Mouse (Mus musculus): ENCODE results near the gene Zfp652. TPM values are rescaled to one million over a fixed set of nuclear protein-coding genes. Genes with fewer than 3 reads are reported as not detected.

Gene Zfp652
- polyA plus RNA-seq, 1 experiment, result 30.1 TPM

DNA sequence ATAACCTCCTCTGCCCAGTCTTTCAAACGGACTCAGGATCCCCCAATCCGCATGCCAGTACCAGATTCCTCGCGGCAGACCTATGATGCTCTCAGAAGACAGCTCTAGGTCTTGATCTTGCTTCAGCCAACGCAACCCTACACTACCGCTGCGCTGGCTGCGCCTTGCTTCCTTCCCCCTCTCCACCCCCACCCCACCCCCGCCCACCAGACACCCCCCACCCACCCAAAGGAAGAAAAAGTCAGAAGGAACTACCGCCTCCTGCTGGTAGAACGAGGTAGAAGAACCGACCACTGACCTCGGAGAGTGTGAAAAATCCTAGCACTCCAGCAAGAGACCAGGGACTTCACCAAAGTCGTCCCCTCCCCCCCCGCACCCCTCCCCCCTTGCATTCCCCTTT is 119.2 kb downstream of the Zfp652 start:
- Histone ChIP-seq H3K4me1 (ENCODE audit: control insufficient read depth, insufficient read depth, low read length) (peaks cover 26% of the 10 kb centered on the region), H3K4me3 (replicated peaks; ENCODE audit: insufficient read depth, low read depth, low read length) (no peak overlapping the region), H3K27me3 (ENCODE audit: control insufficient read depth, insufficient read depth, low read length) (no peaks in the 10 kb centered on the region), H3K27ac (ENCODE audit: insufficient read depth, low read length) (no peak overlapping the region)
- TF ChIP-seq POLR2A (IDR thresholded peaks at IDR 0.05; ENCODE audit: borderline replicate concordance, insufficient read depth, low read length) (no peak), CTCF (IDR thresholded peaks at IDR 0.05; ENCODE audit: borderline replicate concordance, insufficient read depth, low read depth, low read length) (no peak)
- WGBS, result 56% methylated on average over 15 of the region's 15 CpGs
- DNase-seq, result no peak

DNA sequence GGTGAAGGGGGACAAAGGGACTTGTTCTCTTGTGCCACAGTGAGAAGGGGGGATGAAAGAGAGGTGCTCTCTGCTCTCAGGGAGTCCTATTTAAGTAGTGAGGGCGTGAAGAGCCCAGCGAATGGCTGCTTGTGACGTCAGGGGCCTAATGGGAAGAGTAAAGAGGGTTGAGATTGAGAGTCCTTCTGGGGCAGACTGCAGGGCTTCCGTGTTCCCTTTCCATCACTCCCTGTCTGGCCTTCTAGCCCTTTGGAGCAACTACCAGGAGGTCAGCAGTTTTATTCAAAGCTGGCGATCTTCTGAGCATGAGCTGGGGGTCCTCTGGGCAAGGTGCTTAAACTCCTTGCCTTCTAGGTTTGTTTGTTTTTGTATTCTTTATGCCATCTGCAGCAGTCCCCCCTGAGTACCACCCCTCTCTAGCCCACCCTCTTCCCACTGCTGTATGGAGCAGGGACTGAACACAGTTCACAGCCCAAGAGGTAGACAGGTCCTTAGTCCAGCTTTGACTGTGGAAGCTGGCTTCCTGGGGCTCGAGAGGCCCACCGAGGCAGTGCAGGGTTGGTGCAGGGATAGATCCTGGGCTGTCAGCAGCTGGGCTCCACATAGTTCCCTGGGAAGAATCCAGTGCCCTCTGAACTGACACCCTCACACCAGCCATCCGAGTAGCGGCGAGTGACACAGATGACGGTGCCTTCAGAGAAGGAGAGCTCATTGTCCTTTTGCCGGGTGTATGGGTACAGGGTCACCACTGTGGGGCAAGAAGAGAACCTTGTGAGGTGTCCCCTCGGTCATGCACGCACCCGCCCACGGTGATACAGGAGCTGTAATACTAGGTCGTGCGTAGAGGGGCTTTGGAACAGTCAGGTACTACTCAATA is 119.9 kb downstream of the Zfp652 start:
- DNase-seq, result no peak
- WGBS, result 59% methylated on average over 18 of the region's 18 CpGs
- Histone ChIP-seq H3K27me3 (ENCODE audit: control insufficient read depth, insufficient read depth, low read length) (no peaks in the 10 kb centered on the region), H3K4me3 (replicated peaks; ENCODE audit: insufficient read depth, low read depth, low read length) (no peak overlapping the region), H3K4me1 (ENCODE audit: control insufficient read depth, insufficient read depth, low read length) (peaks cover 34% of the 10 kb centered on the region), H3K27ac (ENCODE audit: insufficient read depth, low read length) (no peak overlapping the region)
- TF ChIP-seq POLR2A (IDR thresholded peaks at IDR 0.05; ENCODE audit: borderline replicate concordance, insufficient read depth, low read length) (no peak), CTCF (IDR thresholded peaks at IDR 0.05; ENCODE audit: borderline replicate concordance, insufficient read depth, low read depth, low read length) (no peak)

DNA sequence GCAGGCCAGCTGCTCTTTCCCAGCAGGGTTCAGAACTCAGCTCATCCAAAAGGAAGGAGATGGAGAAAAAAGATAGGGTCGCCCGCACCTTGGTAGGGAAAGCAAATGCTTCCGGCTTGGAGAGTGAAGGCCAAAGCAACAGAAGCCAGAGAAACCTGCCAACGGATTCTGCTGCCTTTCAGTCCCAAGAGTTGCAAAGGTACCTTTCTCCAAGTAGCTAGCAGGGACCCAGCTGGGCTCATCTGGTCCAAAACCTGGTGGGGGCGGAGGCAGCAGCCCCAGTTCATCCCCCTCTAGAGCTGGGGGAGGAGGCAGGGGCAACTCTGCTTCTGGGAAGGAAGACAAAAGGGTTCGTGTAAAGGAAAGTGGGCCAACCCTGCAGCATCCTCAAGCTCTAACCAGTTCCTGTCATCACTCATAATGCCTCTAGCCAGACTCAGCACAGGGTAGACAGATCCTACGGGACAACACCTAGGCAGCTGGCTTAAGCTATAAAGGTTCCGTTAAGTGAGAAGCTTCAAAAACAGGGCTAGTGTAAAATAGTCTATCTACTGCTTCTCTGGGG is 120.6 kb downstream of the Zfp652 start:
- Histone ChIP-seq H3K4me1 (ENCODE audit: control insufficient read depth, insufficient read depth, low read length) (peaks cover 36% of the 10 kb centered on the region), H3K27me3 (ENCODE audit: control insufficient read depth, insufficient read depth, low read length) (no peaks in the 10 kb centered on the region), H3K27ac (ENCODE audit: insufficient read depth, low read length) (no peak overlapping the region), H3K4me3 (replicated peaks; ENCODE audit: insufficient read depth, low read depth, low read length) (no peak overlapping the region)
- no peak for DNase-seq
- TF ChIP-seq CTCF (IDR thresholded peaks at IDR 0.05; ENCODE audit: borderline replicate concordance, insufficient read depth, low read depth, low read length) (no peak), POLR2A (IDR thresholded peaks at IDR 0.05; ENCODE audit: borderline replicate concordance, insufficient read depth, low read length) (no peak)
- 28% methylated on average over 8 of the region's 8 CpGs for WGBS

DNA sequence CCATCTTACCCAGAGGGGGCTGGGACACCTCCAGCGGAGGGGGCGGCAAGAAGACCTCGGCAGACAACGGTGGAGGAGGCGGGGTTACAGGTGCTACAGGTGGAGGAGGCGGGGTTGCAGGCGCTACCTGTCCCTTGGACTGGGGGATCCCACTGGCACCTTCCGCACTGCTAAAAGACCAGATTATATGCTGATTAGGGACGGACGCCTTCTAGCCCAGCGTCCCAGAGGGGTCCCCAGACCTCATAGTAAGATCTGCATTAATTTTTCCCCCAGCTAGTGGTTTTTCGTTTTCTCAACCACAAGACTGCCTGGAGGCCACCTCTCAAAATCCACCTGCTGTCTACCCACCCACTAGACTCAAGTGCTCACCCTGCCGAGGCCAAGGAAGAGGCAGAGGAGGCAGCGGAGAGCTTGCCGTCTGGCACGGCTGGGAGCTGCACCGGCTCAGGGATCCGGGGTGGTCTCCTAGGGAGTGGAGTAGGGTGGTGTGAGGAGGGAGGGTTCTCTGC is 121.2 kb downstream of the Zfp652 start:
- Histone ChIP-seq H3K4me3 (replicated peaks; ENCODE audit: insufficient read depth, low read depth, low read length) (no peak overlapping the region), H3K27ac (ENCODE audit: insufficient read depth, low read length) (no peak overlapping the region), H3K4me1 (ENCODE audit: control insufficient read depth, insufficient read depth, low read length) (peaks cover 36% of the 10 kb centered on the region), H3K27me3 (ENCODE audit: control insufficient read depth, insufficient read depth, low read length) (no peaks in the 10 kb centered on the region)
- DNase-seq, result no peak
- WGBS, result 27% methylated on average over 18 of the region's 18 CpGs
- TF ChIP-seq CTCF (IDR thresholded peaks at IDR 0.05; ENCODE audit: borderline replicate concordance, insufficient read depth, low read depth, low read length) (no peak), POLR2A (IDR thresholded peaks at IDR 0.05; ENCODE audit: borderline replicate concordance, insufficient read depth, low read length) (no peak)

DNA sequence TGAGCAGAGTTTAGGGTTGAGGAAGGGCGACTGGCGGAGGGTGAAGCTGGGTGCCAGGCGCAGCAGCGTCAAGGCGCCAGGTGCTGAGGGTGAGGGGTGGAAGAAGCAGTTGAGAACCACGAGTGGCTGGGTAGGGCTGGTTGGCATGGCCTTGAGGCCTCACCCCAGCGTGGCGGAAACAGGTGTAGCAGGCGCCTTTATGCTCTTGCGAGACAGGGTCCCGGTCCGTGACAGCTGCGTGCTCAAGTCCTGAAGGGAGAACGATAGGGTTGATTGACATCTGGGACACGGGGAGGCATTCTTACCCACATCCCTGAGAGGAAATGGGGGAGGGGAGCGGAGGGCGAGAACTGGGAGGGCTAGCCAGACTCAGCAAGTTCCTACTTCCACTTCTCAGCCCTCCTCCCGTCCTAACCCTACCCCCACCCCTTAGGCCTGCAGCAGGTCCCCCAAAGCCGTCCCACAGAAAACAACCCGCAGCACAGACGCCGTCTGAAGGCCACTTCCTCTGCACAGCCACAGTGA is 121.7 kb downstream of the Zfp652 start:
- WGBS, result 24% methylated on average over 22 of the region's 22 CpGs
- Histone ChIP-seq H3K27ac (ENCODE audit: insufficient read depth, low read length) (no peak overlapping the region), H3K4me3 (replicated peaks; ENCODE audit: insufficient read depth, low read depth, low read length) (no peak overlapping the region), H3K27me3 (ENCODE audit: control insufficient read depth, insufficient read depth, low read length) (no peaks in the 10 kb centered on the region), H3K4me1 (ENCODE audit: control insufficient read depth, insufficient read depth, low read length) (peaks cover 36% of the 10 kb centered on the region)
- no peak for TF ChIP-seq CTCF (IDR thresholded peaks at IDR 0.05; ENCODE audit: borderline replicate concordance, insufficient read depth, low read depth, low read length)
- TF ChIP-seq POLR2A (IDR thresholded peaks at IDR 0.05; ENCODE audit: borderline replicate concordance, insufficient read depth, low read length), result no peak
- DNase-seq, result no peak

DNA sequence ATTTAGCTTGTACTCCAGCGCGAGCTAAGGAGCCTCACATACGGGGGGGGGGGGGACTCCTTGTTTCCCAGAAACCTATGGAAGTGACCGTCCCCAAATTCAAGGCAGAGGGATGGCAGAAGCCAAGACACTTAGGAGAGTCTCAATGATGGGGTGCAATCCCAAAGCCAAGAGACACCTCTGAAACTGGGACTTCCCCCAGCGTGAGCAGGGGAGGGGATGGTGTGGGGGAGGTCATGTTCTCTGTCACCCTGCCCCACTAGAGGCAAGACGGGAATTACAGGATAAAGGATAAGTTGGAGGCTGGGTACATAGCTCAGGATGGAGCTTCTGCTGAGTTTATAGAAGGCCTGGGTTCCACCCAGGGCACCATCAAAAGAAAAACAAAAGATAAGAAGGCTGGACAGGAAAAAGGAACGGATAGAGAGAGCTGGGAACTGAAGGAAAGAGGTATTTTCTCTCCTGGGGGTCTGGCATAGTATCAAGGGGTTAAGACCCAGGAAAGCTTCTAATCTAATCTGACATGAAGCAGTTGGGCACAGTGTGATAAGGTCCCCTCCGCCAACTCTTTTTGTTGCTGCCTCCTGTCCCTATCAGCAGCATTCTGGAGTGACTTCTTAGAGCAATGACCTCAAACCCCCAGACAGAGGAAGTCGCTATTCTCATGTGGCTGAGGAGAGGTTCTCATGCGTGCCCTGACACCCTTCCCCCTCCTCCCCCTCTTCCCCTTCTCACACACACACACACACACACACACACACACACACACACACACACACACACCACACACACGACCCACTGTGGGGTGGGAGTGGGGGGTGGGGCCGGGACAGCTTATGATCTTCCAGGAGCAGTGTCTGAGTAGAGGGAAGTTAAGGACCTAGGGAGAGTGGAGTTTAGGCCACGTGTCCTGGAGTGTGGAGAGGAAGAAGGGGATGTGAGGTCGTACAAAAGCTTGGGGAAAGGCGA is 122.6 kb downstream of the Zfp652 start:
- TF ChIP-seq CTCF (IDR thresholded peaks at IDR 0.05; ENCODE audit: borderline replicate concordance, insufficient read depth, low read depth, low read length) (no peak), POLR2A (IDR thresholded peaks at IDR 0.05; ENCODE audit: borderline replicate concordance, insufficient read depth, low read length) (no peak)
- peaks cover 36% of the 10 kb centered on the region for H3K4me1 ChIP-seq (ENCODE audit: control insufficient read depth, insufficient read depth, low read length)
- no peak overlapping the region for H3K27ac ChIP-seq (ENCODE audit: insufficient read depth, low read length)
- H3K4me3 ChIP-seq (replicated peaks; ENCODE audit: insufficient read depth, low read depth, low read length), result no peak overlapping the region
- no peaks in the 10 kb centered on the region for H3K27me3 ChIP-seq (ENCODE audit: control insufficient read depth, insufficient read depth, low read length)
- DNase-seq, result no peak
- whole genome bisulfite sequencing, result 53% methylated on average over 15 of the region's 15 CpGs

DNA sequence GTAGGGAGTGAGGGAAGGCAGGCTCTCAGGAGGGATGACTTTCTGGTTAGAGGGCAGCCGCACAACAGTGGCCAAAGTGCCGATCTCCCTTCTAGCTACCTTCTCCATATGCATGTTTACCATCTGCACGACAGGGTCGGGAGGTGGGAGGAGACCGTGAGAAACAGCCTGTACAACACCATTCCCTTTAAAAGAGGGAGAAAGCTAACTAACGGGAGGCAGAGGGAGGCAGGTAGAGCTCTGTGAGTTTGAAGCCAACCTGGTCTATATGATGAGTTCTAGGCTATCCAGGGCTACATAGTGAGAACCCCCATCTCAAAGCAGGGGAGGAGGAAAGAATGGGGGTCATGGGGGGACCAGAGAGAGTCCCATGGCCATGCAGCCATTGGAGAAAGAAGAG is 123.4 kb downstream of the Zfp652 start:
- Histone ChIP-seq H3K27ac (ENCODE audit: insufficient read depth, low read length) (no peak overlapping the region), H3K4me1 (ENCODE audit: control insufficient read depth, insufficient read depth, low read length) (peaks cover 36% of the 10 kb centered on the region), H3K4me3 (replicated peaks; ENCODE audit: insufficient read depth, low read depth, low read length) (no peak overlapping the region), H3K27me3 (ENCODE audit: control insufficient read depth, insufficient read depth, low read length) (no peaks in the 10 kb centered on the region)
- no peak for DNase-seq
- no peak for TF ChIP-seq CTCF (IDR thresholded peaks at IDR 0.05; ENCODE audit: borderline replicate concordance, insufficient read depth, low read depth, low read length)
- no peak for TF ChIP-seq POLR2A (IDR thresholded peaks at IDR 0.05; ENCODE audit: borderline replicate concordance, insufficient read depth, low read length)
- WGBS, result 65% methylated on average over 6 of the region's 6 CpGs
